Mouse (Mus musculus) intestine, postnatal 0 days (tissue): ENCODE measurements at regions not wholly inside any gene's neighbourhood (a gene's known extent, or its start where the extent isn't known, plus 50 kb on each side); places are given as distances from the start of the nearest gene placed in this dataset.

Experiments used
- ATAC-seq: fragments of 200-750 bp; cut with Nextera tagmentation; 2 replicates; pipeline ENCODE4 v1.8.0; 2017; ENCODE audit warnings: mild to moderate bottlenecking, moderate TSS enrichment, moderate library complexity
- H3K27ac ChIP-seq: fragments of 300-500 bp; sonication (generic); 2 replicates; pipeline ENCODE4 v1.5.1; 2014; ENCODE audit warnings: mild to moderate bottlenecking, low read depth, low read length, moderate library complexity
- H3K27me3 ChIP-seq: fragments of 300-500 bp; sonication (generic); replicated peaks from 2 replicates; pipeline ENCODE4 v1.6.1; 2014; ENCODE audit warnings: low read length, mixed read lengths; ENCODE audit not compliant: control insufficient read depth, insufficient read depth
- H3K36me3 ChIP-seq: fragments of 300-500 bp; sonication (generic); 2 replicates; pipeline ENCODE4 v1.6.1; 2014; ENCODE audit warnings: mild to moderate bottlenecking, moderate library complexity; ENCODE audit not compliant: control insufficient read depth, insufficient read depth
- H3K4me1 ChIP-seq: fragments of 300-500 bp; sonication (generic); replicated peaks from 2 replicates; pipeline ENCODE4 v1.6.1; 2014; ENCODE audit warnings: antibody characterized with exemption, low read length, mixed read lengths; ENCODE audit not compliant: control insufficient read depth, insufficient read depth
- H3K4me2 ChIP-seq: fragments of 300-500 bp; sonication (generic); replicated peaks from 2 replicates; pipeline ENCODE4 v1.6.1; 2014; ENCODE audit warnings: low read depth, mild to moderate bottlenecking, moderate library complexity
- H3K4me3 ChIP-seq: fragments of 300-500 bp; sonication (generic); 2 replicates; pipeline ENCODE4 v1.5.1; 2014; ENCODE audit warnings: low read depth, low read length
- H3K9ac ChIP-seq: fragments of 300-500 bp; sonication (generic); 2 replicates; pipeline ENCODE4 v1.6.1; 2014; ENCODE audit warnings: mild to moderate bottlenecking, low read depth, low read length
- H3K9me3 ChIP-seq: fragments of 300-500 bp; sonication (generic); 2 replicates; pipeline ENCODE4 v1.6.1; 2016; ENCODE audit warnings: mixed run types; ENCODE audit not compliant: control insufficient read depth
- CTCF ChIP-seq: sonication (generic); IDR thresholded peaks from 2 replicates; pipeline ENCODE4 v1.5.1; 2016; ENCODE audit warnings: low read depth, mild to moderate bottlenecking, control low read depth, antibody characterized with exemption, moderate library complexity
- WGBS: fragments of 180-500 bp; shearing (Covaris S2); extraction: QIAGEN DNeasy Blood & Tissue Kit; methylation state at CpG from one replicate; pipeline ENCODE4 v1.1.7; 2014; 5-methylcytosine and 5-hydroxymethylcytosine counted together

DNA sequence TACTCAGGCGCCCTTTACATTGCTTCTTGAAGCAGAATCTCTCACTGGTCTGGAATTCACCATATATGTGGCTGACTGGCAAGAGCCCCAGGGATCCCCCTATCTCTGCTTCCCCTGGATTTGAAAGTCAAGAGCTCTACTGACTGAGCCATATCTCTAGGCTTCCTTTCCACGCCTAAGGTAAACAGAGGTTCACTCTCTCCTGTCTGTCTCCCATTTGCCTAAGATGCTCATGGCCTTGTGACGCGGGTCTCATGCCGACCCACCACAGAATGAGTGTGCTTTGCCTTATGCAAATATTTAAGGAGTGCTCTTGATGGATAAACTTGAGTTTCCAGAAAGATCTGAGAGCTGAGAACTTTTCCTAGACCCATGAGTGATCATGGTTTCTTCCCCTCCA lies 173.9 kb downstream of the Vrk1 start:
- Histone ChIP-seq H3K4me1 (no peaks in the 10 kb centered on the region), H3K27me3 (no peaks in the 10 kb centered on the region), H3K4me3 (no peak overlapping the region), H3K9me3 (no peaks in the 10 kb centered on the region), H3K4me2 (no peak overlapping the region), H3K9ac (no peak overlapping the region), H3K27ac (no peak overlapping the region), H3K36me3 (no peaks in the 10 kb centered on the region)
- no peak for TF ChIP-seq CTCF
- 48% methylated on average over 5 of the region's 5 CpGs for WGBS
- ATAC-seq, result no peak

DNA sequence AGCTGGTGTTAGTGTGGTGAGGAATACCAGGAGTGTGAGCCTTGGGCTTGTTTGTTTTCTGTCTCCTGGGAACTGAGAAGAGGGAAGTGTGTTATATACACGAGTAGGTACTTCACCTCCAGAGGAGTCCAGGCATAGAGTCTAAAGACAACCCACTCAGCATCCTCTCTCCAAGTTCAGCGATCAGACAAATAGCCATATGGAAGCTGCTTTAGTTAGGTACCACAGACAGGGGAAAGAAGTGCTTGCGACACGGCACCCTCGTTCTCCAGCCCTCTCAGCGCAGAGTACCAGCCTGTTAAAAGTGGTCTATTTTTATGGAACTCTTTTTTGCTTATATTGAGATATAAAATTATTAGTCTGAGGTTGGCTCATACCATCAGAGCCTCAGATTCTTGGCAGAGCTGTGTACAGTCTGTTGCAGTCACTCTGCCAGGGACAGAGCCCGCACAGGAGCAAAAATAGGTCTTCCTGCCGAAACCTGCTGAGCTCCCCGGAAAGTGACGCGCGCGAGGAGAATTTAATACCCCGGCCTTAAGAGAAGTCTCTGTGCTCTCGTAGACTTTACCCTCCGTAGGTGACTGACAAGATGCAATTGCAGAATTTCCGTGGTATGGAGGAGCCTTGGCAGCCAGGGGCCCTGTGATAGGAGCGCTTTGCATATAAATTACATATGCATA lies 175.5 kb downstream of the Vrk1 start:
- no peaks in the 10 kb centered on the region for H3K27me3 ChIP-seq
- 60% methylated on average over 18 of the region's 18 CpGs for WGBS
- no peak overlapping the region for H3K9ac ChIP-seq

DNA sequence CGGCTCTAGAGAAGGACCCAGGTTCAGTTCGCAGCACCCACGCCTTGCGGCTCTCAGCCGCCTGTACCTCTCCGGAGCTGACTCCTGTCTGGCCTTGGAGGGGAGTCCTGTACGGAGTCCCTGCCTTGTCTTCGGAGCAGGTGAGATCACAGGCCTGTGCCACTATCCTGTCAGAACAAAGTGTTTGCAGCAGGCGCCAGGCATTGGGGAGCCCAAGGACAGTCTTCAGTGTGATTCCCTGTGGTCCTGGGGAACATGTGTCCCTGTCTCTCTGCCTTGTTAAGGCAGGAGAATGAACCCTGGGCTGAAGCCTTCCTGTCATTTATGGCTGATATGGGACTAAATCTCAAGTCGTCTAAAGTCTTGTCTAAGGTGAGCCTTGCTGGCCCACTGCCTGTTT lies 176.5 kb downstream of the Vrk1 start:
- no peak overlapping the region for H3K27ac ChIP-seq
- TF ChIP-seq CTCF, result no peak
- no peaks in the 10 kb centered on the region for H3K36me3 ChIP-seq
- WGBS, result 85% methylated on average over 10 of the region's 10 CpGs
- ATAC-seq, result no peak
- H3K4me3 ChIP-seq, result no peak overlapping the region
- H3K4me2 ChIP-seq, result no peak overlapping the region
- no peaks in the 10 kb centered on the region for H3K9me3 ChIP-seq
- no peak overlapping the region for H3K9ac ChIP-seq
- no peaks in the 10 kb centered on the region for H3K4me1 ChIP-seq
- no peaks in the 10 kb centered on the region for H3K27me3 ChIP-seq

More for the DNA sequence above, 175.5 kb downstream of the Vrk1 start:
- Histone ChIP-seq H3K9me3 (no peaks in the 10 kb centered on the region), H3K4me3 (no peak overlapping the region), H3K4me1 (no peaks in the 10 kb centered on the region), H3K36me3 (no peaks in the 10 kb centered on the region), H3K4me2 (no peak overlapping the region), H3K27ac (no peak overlapping the region)
- TF ChIP-seq CTCF, result no peak
- ATAC-seq, result no peak

- TF ChIP-seq CTCF, result no peak
- Histone ChIP-seq H3K9me3 (no peaks in the 10 kb centered on the region), H3K27ac (no peak overlapping the region), H3K4me1 (no peaks in the 10 kb centered on the region), H3K9ac (no peak overlapping the region), H3K4me3 (no peak overlapping the region), H3K27me3 (no peaks in the 10 kb centered on the region), H3K36me3 (no peaks in the 10 kb centered on the region), H3K4me2 (no peak overlapping the region)
- WGBS, result 81% methylated on average over 7 of the region's 7 CpGs
- no peak for ATAC-seq
Observed at GRCm38 (mm10) chr12:106191771-106192170, 181.7 kb downstream of the Vrk1 start.

- no peak for TF ChIP-seq CTCF
- H3K9me3 ChIP-seq, result no peaks in the 10 kb centered on the region
- 16% methylated on average over 4 of the region's 4 CpGs for WGBS
- no peaks in the 10 kb centered on the region for H3K27me3 ChIP-seq
- ATAC-seq, result no peak
- no peak overlapping the region for H3K4me3 ChIP-seq
- H3K27ac ChIP-seq, result no peak overlapping the region
- no peak overlapping the region for H3K9ac ChIP-seq
- H3K36me3 ChIP-seq, result no peaks in the 10 kb centered on the region
- no peaks in the 10 kb centered on the region for H3K4me1 ChIP-seq
- no peak overlapping the region for H3K4me2 ChIP-seq
Observed at GRCm38 (mm10) chr12:106199302-106199701, 189.3 kb downstream of the Vrk1 start.

DNA sequence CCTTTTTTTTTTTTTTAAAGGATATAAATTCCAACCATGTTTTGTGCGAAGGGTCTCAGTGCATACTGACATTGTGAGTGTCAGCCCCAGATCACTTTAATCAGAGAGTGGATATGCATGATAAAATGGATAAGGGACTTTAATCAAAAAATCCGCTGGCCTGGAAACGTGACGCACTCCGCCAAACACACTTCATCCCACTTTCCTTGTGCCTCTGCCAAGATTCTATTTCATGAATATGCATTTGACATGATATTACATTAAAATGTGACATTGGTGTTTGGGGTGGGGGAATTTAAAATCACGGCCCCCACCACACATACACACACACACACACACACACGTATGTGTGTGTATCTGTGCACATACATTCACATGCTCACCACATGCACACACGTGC lies 193.5 kb downstream of the Vrk1 start:
- no peak for ATAC-seq
- 90% methylated on average over 8 of the region's 8 CpGs for whole genome bisulfite sequencing
- no peak overlapping the region for H3K27ac ChIP-seq
- H3K36me3 ChIP-seq, result no peaks in the 10 kb centered on the region
- no peak for TF ChIP-seq CTCF
- H3K4me3 ChIP-seq, result no peak overlapping the region
- no peaks in the 10 kb centered on the region for H3K4me1 ChIP-seq
- no peaks in the 10 kb centered on the region for H3K9me3 ChIP-seq
- H3K27me3 ChIP-seq, result no peaks in the 10 kb centered on the region
- no peak overlapping the region for H3K9ac ChIP-seq
- H3K4me2 ChIP-seq, result no peak overlapping the region

DNA sequence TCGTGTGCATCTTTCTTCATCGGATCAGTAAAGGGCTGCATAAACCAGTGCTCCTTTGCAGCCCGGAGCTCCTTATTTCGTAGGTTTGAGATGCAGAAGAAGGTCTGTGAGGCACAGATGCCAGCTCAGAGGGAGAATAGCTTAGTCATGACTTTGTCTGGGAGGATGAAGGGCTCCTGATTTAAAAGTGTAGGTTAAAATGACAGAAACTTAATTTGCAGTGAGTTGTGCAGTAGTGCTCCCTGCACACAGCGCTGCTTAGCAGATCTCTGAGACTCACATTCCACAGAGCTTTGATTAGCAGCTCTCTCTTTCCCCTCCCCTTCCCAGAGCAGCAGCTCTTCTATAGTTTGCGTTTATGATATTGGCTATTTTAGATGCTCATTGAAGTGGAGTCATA lies 200.9 kb downstream of the Vrk1 start:
- TF ChIP-seq CTCF, result no peak
- no peaks in the 10 kb centered on the region for H3K27me3 ChIP-seq
- no peak overlapping the region for H3K4me2 ChIP-seq
- no peaks in the 10 kb centered on the region for H3K9me3 ChIP-seq
- H3K9ac ChIP-seq, result no peak overlapping the region
- no peaks in the 10 kb centered on the region for H3K4me1 ChIP-seq
- H3K36me3 ChIP-seq, result no peaks in the 10 kb centered on the region
- H3K4me3 ChIP-seq, result no peak overlapping the region
- H3K27ac ChIP-seq, result no peak overlapping the region
- ATAC-seq, result no peak
- WGBS, result 68% methylated on average over 6 of the region's 6 CpGs
